8 mouse cellular contexts compared by ENCODE assay signal in genomic region chr4:150283993-150284392, GRCm38 (mm10). TPM values are rescaled to one million over a fixed set of nuclear protein-coding genes. Genes with fewer than 3 reads are reported as not detected.
DNase-seq lines count a peak whose midpoint lies in the region; ATAC-seq and TF ChIP-seq lines count a peak whose summit lies in the region.

No protein-coding gene starts in this region.

- TF ChIP-seq POLR2A in lung, adult 2 months (IDR thresholded peaks at IDR 0.05; ENCODE audit: borderline replicate concordance, extremely low read depth, low read depth, low read length) = no peak

- H3K9me3 ChIP-seq in lung, embryonic 14.5 days (ENCODE audit: low read depth, low read length) = no peaks in the 10 kb centered on the region
- no peaks in the 10 kb centered on the region for H3K9me3 ChIP-seq in embryonic facial prominence, embryonic 12.5 days
- H3K9me3 ChIP-seq in intestine, embryonic 16.5 days (ENCODE audit: control insufficient read depth, low read length) = no peaks in the 10 kb centered on the region
- H3K9me3 ChIP-seq in lung, postnatal 0 days (ENCODE audit: low read length) = no peaks in the 10 kb centered on the region
- H3K9me3 ChIP-seq in stomach, postnatal 0 days (ENCODE audit: control insufficient read depth, low read length) = no peaks in the 10 kb centered on the region

- DNase-seq in lung, embryonic 14.5 days = peak; percentile 58
- no peak for DNase-seq in lung, adult 2 months
- DNase-seq in lung, postnatal 0 days (ENCODE audit: low spot score) = peak; percentile 32
- no peak for DNase-seq in stomach, postnatal 0 days (ENCODE audit: low spot score)
- no peak for DNase-seq in right cerebral cortex, postnatal 36 days (ENCODE audit: low spot score in 2 of 2)
- no peak for DNase-seq in adrenal gland, postnatal 14 days

- H3K27me3 ChIP-seq in lung, embryonic 14.5 days (ENCODE audit: insufficient read depth, low read length) = no peaks in the 10 kb centered on the region
- no peaks in the 10 kb centered on the region for H3K27me3 ChIP-seq in embryonic facial prominence, embryonic 12.5 days
- H3K27me3 ChIP-seq in intestine, embryonic 16.5 days (replicated peaks; ENCODE audit: control insufficient read depth, insufficient read depth, low read length) = no peaks in the 10 kb centered on the region
- no peaks in the 10 kb centered on the region for H3K27me3 ChIP-seq in lung, postnatal 0 days (replicated peaks; ENCODE audit: insufficient read depth, low read length)
- no peaks in the 10 kb centered on the region for H3K27me3 ChIP-seq in stomach, postnatal 0 days (ENCODE audit: control insufficient read depth, insufficient read depth, low read length)

- TF ChIP-seq EP300 in lung, postnatal 0 days (IDR thresholded peaks at IDR 0.05) = no peak
- TF ChIP-seq EP300 in stomach, postnatal 0 days (optimal IDR thresholded peaks at IDR 0.05) = no peak

- peak overlapping the region; percentile 79 for H3K4me2 ChIP-seq in lung, embryonic 14.5 days
- H3K4me2 ChIP-seq in embryonic facial prominence, embryonic 12.5 days (replicated peaks) = peak overlapping the region; percentile 76
- peak overlapping the region; percentile 66 for H3K4me2 ChIP-seq in intestine, embryonic 16.5 days (ENCODE audit: low read depth, low read length)
- H3K4me2 ChIP-seq in lung, postnatal 0 days (replicated peaks; ENCODE audit: low read depth, low read length) = no peak overlapping the region
- peak overlapping the region; percentile 86; the same call in 1 of the 2 replicates for H3K4me2 ChIP-seq in stomach, postnatal 0 days (replicated peaks; ENCODE audit: low read depth)

- H3K9ac ChIP-seq in lung, embryonic 14.5 days = no peak overlapping the region
- H3K9ac ChIP-seq in embryonic facial prominence, embryonic 12.5 days = peak overlapping the region; percentile 48
- peak overlapping the region; percentile 37; the same call in 1 of the 2 replicates for H3K9ac ChIP-seq in intestine, embryonic 16.5 days (ENCODE audit: low read depth, low read length)
- no peak overlapping the region for H3K9ac ChIP-seq in lung, postnatal 0 days (replicated peaks; ENCODE audit: low read depth)
- no peak overlapping the region for H3K9ac ChIP-seq in stomach, postnatal 0 days (ENCODE audit: low read length)

- no peak overlapping the region for H3K27ac ChIP-seq in lung, embryonic 14.5 days (ENCODE audit: low read depth)
- H3K27ac ChIP-seq in embryonic facial prominence, embryonic 12.5 days = 0 out of 2 replicates have a peak overlapping the region, but pooled peaks have one; percentile 47
- 0 out of 2 replicates have a peak overlapping the region, but pooled peaks have one; percentile 23 for H3K27ac ChIP-seq in intestine, embryonic 16.5 days (ENCODE audit: low read length)
- H3K27ac ChIP-seq in lung, postnatal 0 days (ENCODE audit: low read length) = no peak overlapping the region
- H3K27ac ChIP-seq in stomach, postnatal 0 days (replicated peaks) = no peak overlapping the region

- 0 out of 2 replicates have a peak, but pooled peaks cover 6% of the 10 kb centered on the region for H3K4me1 ChIP-seq in lung, embryonic 14.5 days (ENCODE audit: insufficient read depth)
- H3K4me1 ChIP-seq in lung, adult 2 months (ENCODE audit: control insufficient read depth, insufficient read depth, low read length) = peaks cover 5% of the 10 kb centered on the region; the same call in 1 of the 2 replicates
- H3K4me1 ChIP-seq in embryonic facial prominence, embryonic 12.5 days = peaks cover 27% of the 10 kb centered on the region
- H3K4me1 ChIP-seq in intestine, embryonic 16.5 days (ENCODE audit: control insufficient read depth, insufficient read depth, low read length) = peaks cover 18% of the 10 kb centered on the region
- peaks cover 9% of the 10 kb centered on the region; the same call in 1 of the 2 replicates for H3K4me1 ChIP-seq in lung, postnatal 0 days (ENCODE audit: insufficient read depth, low read depth, low read length)
- H3K4me1 ChIP-seq in stomach, postnatal 0 days (replicated peaks; ENCODE audit: control insufficient read depth, insufficient read depth) = no peaks in the 10 kb centered on the region; the same call in 1 of the 2 replicates

- 13% methylated on average over 6 of the region's 6 CpGs for WGBS in lung, embryonic 14.5 days
- WGBS in lung, adult 2 months = 25% methylated on average over 6 of the region's 6 CpGs
- 11% methylated on average over 6 of the region's 6 CpGs for WGBS in embryonic facial prominence, embryonic 12.5 days
- WGBS in intestine, embryonic 16.5 days = 12% methylated on average over 6 of the region's 6 CpGs
- 14% methylated on average over 6 of the region's 6 CpGs for WGBS in lung, postnatal 0 days
- 17% methylated on average over 6 of the region's 6 CpGs for WGBS in stomach, postnatal 0 days

- ATAC-seq in lung, embryonic 14.5 days (ENCODE audit: insufficient read depth) = no peak
- ATAC-seq in embryonic facial prominence, embryonic 12.5 days (ENCODE audit: insufficient number of reproducible peaks, insufficient read depth, low FRiP score, low TSS enrichment) = no peak
- no peak for ATAC-seq in intestine, embryonic 16.5 days
- no peak for ATAC-seq in lung, postnatal 0 days
- ATAC-seq in stomach, postnatal 0 days (ENCODE audit: low FRiP score, low TSS enrichment) = no peak

- H3K36me3 ChIP-seq in lung, embryonic 14.5 days (ENCODE audit: insufficient read depth) = no peaks in the 10 kb centered on the region
- no peaks in the 10 kb centered on the region for H3K36me3 ChIP-seq in embryonic facial prominence, embryonic 12.5 days
- no peaks in the 10 kb centered on the region for H3K36me3 ChIP-seq in intestine, embryonic 16.5 days (ENCODE audit: control insufficient read depth, insufficient read depth, low read length)
- H3K36me3 ChIP-seq in lung, postnatal 0 days (ENCODE audit: insufficient read depth, low read length) = no peaks in the 10 kb centered on the region
- no peaks in the 10 kb centered on the region for H3K36me3 ChIP-seq in stomach, postnatal 0 days (ENCODE audit: control insufficient read depth, insufficient read depth, low read length)

- H3K4me3 ChIP-seq in lung, embryonic 14.5 days (ENCODE audit: low read depth, low read length) = no peak overlapping the region
- H3K4me3 ChIP-seq in lung, adult 2 months (replicated peaks; ENCODE audit: extremely low read depth, low read depth, low read length) = no peak overlapping the region
- peak overlapping the region; percentile 98 for H3K4me3 ChIP-seq in embryonic facial prominence, embryonic 12.5 days
- H3K4me3 ChIP-seq in intestine, embryonic 16.5 days (ENCODE audit: low read length) = peak overlapping the region; percentile 18
- H3K4me3 ChIP-seq in lung, postnatal 0 days (ENCODE audit: low read depth, low read length) = no peak overlapping the region
- H3K4me3 ChIP-seq in stomach, postnatal 0 days (ENCODE audit: low read depth, low read length) = no peak overlapping the region

- peak; percentile 35; the same call in 1 of the 2 replicates for TF ChIP-seq CTCF in lung, embryonic 14.5 days (IDR thresholded peaks at IDR 0.05; ENCODE audit: low read depth)
- TF ChIP-seq CTCF in lung, adult 2 months (IDR thresholded peaks at IDR 0.05; ENCODE audit: insufficient read depth, low read length) = no peak
- TF ChIP-seq CTCF in lung, postnatal 0 days (IDR thresholded peaks at IDR 0.05) = peak; percentile 54
- peak; percentile 59 for TF ChIP-seq CTCF in stomach, postnatal 0 days (IDR thresholded peaks at IDR 0.05; ENCODE audit: low read depth)

RNA-seq across cellular contexts. Expression of gene Rere, which starts 2.5 kb away (rescaled TPM):
- 41.1 and 41.5 TPM in 2 replicates for polyA plus RNA-seq in lung, embryonic 14.5 days (2014; fragmentation: Nextera tagmentation; extraction: Ambion mirVana)
- 36.0 and 42.0 TPM in 2 replicates for polyA plus RNA-seq in lung, adult 2 months (2012; rRNA removed)
- polyA plus RNA-seq in embryonic facial prominence, embryonic 12.5 days (2016; fragmentation: Nextera tagmentation; extraction: Ambion mirVana) = 37.7 and 40.7 TPM in 2 replicates
- polyA plus RNA-seq in intestine, embryonic 16.5 days (2015; fragmentation: Nextera tagmentation; extraction: Ambion mirVana) = 20.0 and 22.2 TPM in 2 replicates
- 15.7 and 16.0 TPM in 2 replicates for polyA plus RNA-seq in lung, postnatal 0 days (2015; fragmentation: Nextera tagmentation; extraction: Ambion mirVana)
- polyA plus RNA-seq in stomach, postnatal 0 days (2015; fragmentation: Nextera tagmentation; extraction: Ambion mirVana) = 8.3 and 12.2 TPM in 2 replicates
- 108 and 131 TPM in 2 replicates for total RNA-seq in adrenal gland, postnatal 14 days (2021)

RNA-seq across cellular contexts. Expression of gene Eno1, which starts 47.5 kb away (rescaled TPM):
- polyA plus RNA-seq in lung, embryonic 14.5 days (2014; fragmentation: Nextera tagmentation; extraction: Ambion mirVana) = 1,829 and 1,952 TPM in 2 replicates
- polyA plus RNA-seq in lung, adult 2 months (2012; rRNA removed) = 90.4 and 220 TPM in 2 replicates
- 1,519 and 1,577 TPM in 2 replicates for polyA plus RNA-seq in embryonic facial prominence, embryonic 12.5 days (2016; fragmentation: Nextera tagmentation; extraction: Ambion mirVana)
- polyA plus RNA-seq in intestine, embryonic 16.5 days (2015; fragmentation: Nextera tagmentation; extraction: Ambion mirVana) = 1,882 and 2,067 TPM in 2 replicates
- 305 and 319 TPM in 2 replicates for polyA plus RNA-seq in lung, postnatal 0 days (2015; fragmentation: Nextera tagmentation; extraction: Ambion mirVana)
- polyA plus RNA-seq in stomach, postnatal 0 days (2015; fragmentation: Nextera tagmentation; extraction: Ambion mirVana) = 636 and 733 TPM in 2 replicates
- total RNA-seq in adrenal gland, postnatal 14 days (2021) = 426 and 444 TPM in 2 replicates

Comparison
In these comparisons a context has a peak if more than half of its experiments do, and no peak if none do; other contexts are left out.
1. DNase-seq: peak in lung, embryonic 14.5 days (single experiment) and lung, postnatal 0 days (single experiment); none in lung, adult 2 months (single experiment), stomach, postnatal 0 days (single experiment), right cerebral cortex, postnatal 36 days (0 of 2) and adrenal gland, postnatal 14 days (single experiment).
2. H3K27ac ChIP-seq: peak in embryonic facial prominence, embryonic 12.5 days (single experiment) and intestine, embryonic 16.5 days (single experiment); none in lung, embryonic 14.5 days (single experiment), lung, postnatal 0 days (single experiment) and stomach, postnatal 0 days (single experiment).
3. H3K4me3 ChIP-seq: peak in embryonic facial prominence, embryonic 12.5 days (single experiment) and intestine, embryonic 16.5 days (single experiment); none in lung, embryonic 14.5 days (single experiment), lung, adult 2 months (single experiment), lung, postnatal 0 days (single experiment) and stomach, postnatal 0 days (single experiment).
4. H3K9ac ChIP-seq: peak in embryonic facial prominence, embryonic 12.5 days (single experiment) and intestine, embryonic 16.5 days (single experiment); none in lung, embryonic 14.5 days (single experiment), lung, postnatal 0 days (single experiment) and stomach, postnatal 0 days (single experiment).